Mouse (Mus musculus) G1E (cell line): Measurements from ENCODE around the gene Hist2h2aa2.

Experiments used
- CTCF ChIP-seq: IDR thresholded peaks from 2 replicates; pipeline ENCODE4 v1.5.1; 2012; ENCODE audit warnings: low read depth, low read length, inconsistent platforms, mixed read lengths
- GATA2 ChIP-seq: IDR thresholded peaks from 2 replicates; pipeline ENCODE4 v1.6.1; 2012; ENCODE audit warnings: low read depth, low read length, inconsistent platforms, borderline replicate concordance
- POLR2AphosphoS5 ChIP-seq: IDR thresholded peaks from 2 replicates; pipeline ENCODE4 v1.6.1; 2012; ENCODE audit warnings: low read depth, low read length, inconsistent platforms; ENCODE audit not compliant: insufficient replicate concordance

DNA sequence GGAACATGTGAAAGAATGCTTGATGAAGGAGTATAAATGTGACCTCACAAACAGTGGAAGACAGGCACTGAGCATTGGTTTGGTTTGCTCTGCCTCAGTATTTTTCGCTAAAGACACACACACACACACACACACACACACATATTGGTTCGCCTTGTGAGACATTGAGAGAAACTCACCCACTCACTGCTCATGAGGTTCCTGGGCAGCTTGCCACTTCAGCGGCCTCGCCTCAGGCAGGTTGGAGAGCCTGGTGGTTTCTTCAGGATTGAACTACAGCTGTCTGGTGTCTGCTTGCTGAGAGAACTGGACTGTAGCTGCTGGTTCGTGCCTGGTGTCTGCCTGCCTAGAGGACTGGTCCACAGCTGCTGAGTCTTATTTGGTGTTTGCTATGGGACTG lies 20.1 kb upstream of the Hist2h2aa2 start:
- TF ChIP-seq CTCF (no peak), GATA2 (no peak), POLR2AphosphoS5 (no peak)
